Mouse (Mus musculus): ENCODE measurements at regions not wholly inside any gene's neighbourhood (a gene's known extent, or its start where the extent isn't known, plus 50 kb on each side); places are given as distances from the start of the nearest gene placed in this dataset.

DNA sequence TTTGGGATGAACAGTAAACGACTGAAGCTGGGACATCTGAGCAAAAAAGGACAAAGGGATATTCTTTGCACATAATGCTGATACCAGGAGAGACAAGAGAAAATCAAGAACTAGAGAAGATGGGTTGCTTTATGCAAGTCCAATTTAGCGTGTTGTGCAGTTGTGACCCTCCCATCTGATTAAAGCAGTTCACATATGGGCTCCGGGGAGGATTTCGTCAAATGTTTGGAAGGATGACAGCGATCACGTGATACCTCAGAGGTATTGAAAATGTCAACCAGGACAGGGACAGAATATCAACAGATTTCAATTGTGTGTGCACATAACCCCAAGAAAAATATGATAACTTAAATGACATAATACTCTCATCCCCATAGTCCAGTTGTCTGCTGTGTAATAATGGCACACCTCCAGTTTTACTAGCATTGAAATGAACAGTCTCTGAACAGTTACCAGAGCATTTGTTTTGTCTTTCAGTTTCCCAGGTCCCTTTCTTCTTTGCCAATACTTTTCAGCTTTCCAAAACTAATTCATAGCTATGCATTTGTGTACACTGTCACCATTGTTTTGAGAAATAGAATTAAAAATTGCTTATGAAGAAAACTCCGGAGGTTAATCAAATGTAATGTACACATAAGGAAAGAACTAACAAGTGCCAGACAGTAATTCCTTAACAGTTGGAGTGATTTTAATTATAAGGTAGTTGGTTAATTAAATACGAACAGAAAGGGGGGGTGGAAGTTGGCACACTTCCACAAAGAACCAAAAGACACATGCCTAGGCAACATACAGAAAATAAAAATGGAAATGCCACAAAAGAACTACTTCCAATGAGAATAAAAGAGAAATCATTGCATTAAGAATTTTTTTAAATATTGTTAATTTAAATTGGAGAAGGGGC, 582.6 kb upstream of the Map3k7 start:
- TF ChIP-seq CTCF (IDR thresholded peaks at IDR 0.05; ENCODE audit: extremely low read depth, insufficient read length, insufficient replicate concordance, low read depth, low read length) = no peak
- no peak for TF ChIP-seq POLR2A (IDR thresholded peaks at IDR 0.05; ENCODE audit: low read depth, low read length)
